Mouse (Mus musculus) heart, postnatal 0 days (tissue): ENCODE measurements around the gene Mapk7.

Experiments
- CTCF ChIP-seq: IDR thresholded peaks from 2 replicates; pipeline ENCODE4 v1.5.1; 2016; ENCODE audit warnings: antibody characterized with exemption, control low read depth, low read depth
- EP300 ChIP-seq: IDR thresholded peaks from 2 replicates; pipeline ENCODE4 v1.6.1; 2016; ENCODE audit warnings: antibody characterized with exemption, low read depth

GRCm38 (mm10) chr11:61503933-61504332 is 9.7 kb upstream of the Mapk7 start:
- TF ChIP-seq CTCF (no peak), EP300 (no peak)
